Mouse (Mus musculus): ENCODE results near the gene AI413582. TPM values are rescaled to one million over a fixed set of nuclear protein-coding genes. Genes with fewer than 3 reads are reported as not detected.
A peak's percentile ranks its signal among the peaks of the same experiment; 100 is the strongest.

Gene AI413582
- polyA plus RNA-seq, 1 experiment from 2014 or later = 38.6 TPM

DNA sequence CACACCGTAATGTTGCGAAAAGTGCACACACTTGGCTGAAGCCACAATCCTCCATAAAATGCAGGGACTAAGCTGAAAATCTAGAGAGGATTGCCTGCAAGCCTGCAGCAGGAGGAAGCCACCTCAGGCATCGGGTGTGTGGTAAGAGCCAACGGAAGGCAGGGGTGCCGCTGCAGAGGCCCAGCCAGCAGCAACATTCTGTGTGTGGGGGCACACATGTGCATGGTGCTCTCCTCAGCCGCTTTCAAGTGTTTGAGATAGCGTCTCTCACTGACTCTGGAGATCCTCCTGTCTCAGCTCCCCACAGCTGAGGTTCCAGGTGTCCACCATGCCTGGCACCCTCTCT, 27.0 kb upstream of the AI413582 start:
- H3K36me3 ChIP-seq (ENCODE audit: insufficient read depth, low read length) = peaks cover 7% of the 10 kb centered on the region; the same call in 1 of the 2 replicates

GRCm38 (mm10) chr17:27591826-27592564, 26.4 kb upstream of the AI413582 start:
- H3K36me3 ChIP-seq (ENCODE audit: insufficient read depth, low read length) = peaks cover 7% of the 10 kb centered on the region; the same call in 1 of the 2 replicates
- 85% methylated on average over 12 of the region's 12 CpGs for WGBS
- H3K27ac ChIP-seq (ENCODE audit: low read length) = no peak overlapping the region
- no peak for ATAC-seq
- no peak overlapping the region for H3K9ac ChIP-seq (replicated peaks; ENCODE audit: low read depth)
- no peak for DNase-seq (ENCODE audit: low spot score)
- TF ChIP-seq EP300 (IDR thresholded peaks at IDR 0.05) (no peak), CTCF (IDR thresholded peaks at IDR 0.05) (peak; percentile 52)
- no peak overlapping the region for H3K4me3 ChIP-seq (ENCODE audit: low read depth, low read length)
- no peaks in the 10 kb centered on the region for H3K4me1 ChIP-seq (ENCODE audit: insufficient read depth, low read depth, low read length)
- no peaks in the 10 kb centered on the region for H3K9me3 ChIP-seq (ENCODE audit: low read length)
- no peaks in the 10 kb centered on the region for H3K27me3 ChIP-seq (replicated peaks; ENCODE audit: insufficient read depth, low read length)
- H3K4me2 ChIP-seq (replicated peaks; ENCODE audit: low read depth, low read length) = no peak overlapping the region

More for the DNA sequence above, 27.0 kb upstream of the AI413582 start:
- H3K4me3 ChIP-seq (ENCODE audit: low read depth, low read length) = no peak overlapping the region
- H3K27me3 ChIP-seq (replicated peaks; ENCODE audit: insufficient read depth, low read length) = no peaks in the 10 kb centered on the region
- H3K4me1 ChIP-seq (ENCODE audit: insufficient read depth, low read depth, low read length) = no peaks in the 10 kb centered on the region
- H3K27ac ChIP-seq (ENCODE audit: low read length) = no peak overlapping the region
- no peak for ATAC-seq
- TF ChIP-seq EP300 (IDR thresholded peaks at IDR 0.05) (no peak), CTCF (IDR thresholded peaks at IDR 0.05) (no peak)
- 93% methylated on average over 7 of the region's 7 CpGs for WGBS
- DNase-seq (ENCODE audit: low spot score) = no peak
- H3K4me2 ChIP-seq (replicated peaks; ENCODE audit: low read depth, low read length) = no peak overlapping the region
- H3K9ac ChIP-seq (replicated peaks; ENCODE audit: low read depth) = no peak overlapping the region
- H3K9me3 ChIP-seq (ENCODE audit: low read length) = no peaks in the 10 kb centered on the region

DNA sequence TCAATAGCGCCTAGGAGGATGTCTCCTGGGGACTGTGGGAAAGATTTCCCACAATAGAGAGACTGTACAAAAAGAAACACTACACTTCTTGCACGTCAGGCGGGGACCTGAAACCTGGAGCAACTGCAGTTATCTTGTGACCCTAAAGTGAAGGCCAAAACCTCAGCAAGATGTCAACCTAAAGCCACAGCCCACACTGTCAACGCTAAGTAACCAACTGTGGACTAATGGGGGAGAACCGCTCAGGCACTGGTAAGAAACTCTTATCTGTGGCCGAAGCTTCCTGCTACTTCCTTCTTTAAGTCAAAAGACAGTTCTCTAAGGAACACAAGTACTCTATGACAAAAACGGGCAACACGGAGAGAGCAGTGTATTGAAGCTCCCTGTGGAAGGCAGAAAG, 22.7 kb upstream of the AI413582 start:
- no peak for DNase-seq (ENCODE audit: low spot score)
- no peak for TF ChIP-seq EP300 (IDR thresholded peaks at IDR 0.05)
- Histone ChIP-seq H3K9me3 (ENCODE audit: low read length) (no peaks in the 10 kb centered on the region), H3K27ac (ENCODE audit: low read length) (no peak overlapping the region), H3K4me2 (replicated peaks; ENCODE audit: low read depth, low read length) (no peak overlapping the region), H3K4me3 (ENCODE audit: low read depth, low read length) (no peak overlapping the region), H3K4me1 (ENCODE audit: insufficient read depth, low read depth, low read length) (no peaks in the 10 kb centered on the region), H3K36me3 (ENCODE audit: insufficient read depth, low read length) (0 out of 2 replicates have a peak, but pooled peaks cover 4% of the 10 kb centered on the region), H3K9ac (replicated peaks; ENCODE audit: low read depth) (no peak overlapping the region), H3K27me3 (replicated peaks; ENCODE audit: insufficient read depth, low read length) (no peaks in the 10 kb centered on the region)
- ATAC-seq = no peak
- WGBS = 79% methylated on average over 8 of the region's 8 CpGs

GRCm38 (mm10) chr17:27587252-27587651, 21.7 kb upstream of the AI413582 start:
- ATAC-seq (no peak), DNase-seq (ENCODE audit: low spot score) (no peak)
- no peaks in the 10 kb centered on the region for H3K9me3 ChIP-seq (ENCODE audit: low read length)
- no peak for TF ChIP-seq CTCF (IDR thresholded peaks at IDR 0.05)
- TF ChIP-seq EP300 (IDR thresholded peaks at IDR 0.05) = no peak
- H3K4me1 ChIP-seq (ENCODE audit: insufficient read depth, low read depth, low read length) = no peaks in the 10 kb centered on the region
- H3K4me3 ChIP-seq (ENCODE audit: low read depth, low read length) = no peak overlapping the region
- 0 out of 2 replicates have a peak, but pooled peaks cover 3% of the 10 kb centered on the region for H3K36me3 ChIP-seq (ENCODE audit: insufficient read depth, low read length)
- H3K27ac ChIP-seq (ENCODE audit: low read length) = no peak overlapping the region
- H3K27me3 ChIP-seq (replicated peaks; ENCODE audit: insufficient read depth, low read length) = no peaks in the 10 kb centered on the region
- H3K9ac ChIP-seq (replicated peaks; ENCODE audit: low read depth) = no peak overlapping the region
- H3K4me2 ChIP-seq (replicated peaks; ENCODE audit: low read depth, low read length) = no peak overlapping the region
- 71% methylated on average over 12 of the region's 12 CpGs for WGBS

DNA sequence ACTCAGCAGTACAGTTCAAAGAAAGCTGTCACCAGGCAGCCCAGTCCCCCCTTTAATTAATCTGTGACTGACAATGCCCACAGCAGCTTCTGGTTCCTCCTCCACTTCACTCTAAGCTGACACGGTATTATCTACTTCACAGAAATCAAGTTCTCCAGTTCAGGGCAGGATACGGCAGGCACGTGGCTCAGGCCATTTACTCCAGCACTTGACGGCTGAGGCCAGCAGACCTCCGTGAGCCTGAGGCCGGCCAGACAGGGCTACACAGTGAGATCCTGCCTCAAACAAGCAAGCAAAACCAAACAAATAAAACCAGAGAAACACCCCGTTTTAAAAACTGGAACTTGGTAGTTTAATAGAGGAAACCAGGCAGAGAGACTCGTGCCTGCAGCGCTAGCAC, 21.1 kb upstream of the AI413582 start:
- no peaks in the 10 kb centered on the region for H3K9me3 ChIP-seq (ENCODE audit: low read length)
- H3K4me1 ChIP-seq (ENCODE audit: insufficient read depth, low read depth, low read length) = no peaks in the 10 kb centered on the region
- no peak for ATAC-seq
- H3K9ac ChIP-seq (replicated peaks; ENCODE audit: low read depth) = no peak overlapping the region
- TF ChIP-seq CTCF (IDR thresholded peaks at IDR 0.05) = no peak
- TF ChIP-seq EP300 (IDR thresholded peaks at IDR 0.05) = no peak
- WGBS = 53% methylated on average over 9 of the region's 9 CpGs
- no peak overlapping the region for H3K4me2 ChIP-seq (replicated peaks; ENCODE audit: low read depth, low read length)
- no peaks in the 10 kb centered on the region for H3K27me3 ChIP-seq (replicated peaks; ENCODE audit: insufficient read depth, low read length)
- no peak for DNase-seq (ENCODE audit: low spot score)
- no peak overlapping the region for H3K4me3 ChIP-seq (ENCODE audit: low read depth, low read length)
- no peak overlapping the region for H3K27ac ChIP-seq (ENCODE audit: low read length)
- H3K36me3 ChIP-seq (ENCODE audit: insufficient read depth, low read length) = 0 out of 2 replicates have a peak, but pooled peaks cover 3% of the 10 kb centered on the region

DNA sequence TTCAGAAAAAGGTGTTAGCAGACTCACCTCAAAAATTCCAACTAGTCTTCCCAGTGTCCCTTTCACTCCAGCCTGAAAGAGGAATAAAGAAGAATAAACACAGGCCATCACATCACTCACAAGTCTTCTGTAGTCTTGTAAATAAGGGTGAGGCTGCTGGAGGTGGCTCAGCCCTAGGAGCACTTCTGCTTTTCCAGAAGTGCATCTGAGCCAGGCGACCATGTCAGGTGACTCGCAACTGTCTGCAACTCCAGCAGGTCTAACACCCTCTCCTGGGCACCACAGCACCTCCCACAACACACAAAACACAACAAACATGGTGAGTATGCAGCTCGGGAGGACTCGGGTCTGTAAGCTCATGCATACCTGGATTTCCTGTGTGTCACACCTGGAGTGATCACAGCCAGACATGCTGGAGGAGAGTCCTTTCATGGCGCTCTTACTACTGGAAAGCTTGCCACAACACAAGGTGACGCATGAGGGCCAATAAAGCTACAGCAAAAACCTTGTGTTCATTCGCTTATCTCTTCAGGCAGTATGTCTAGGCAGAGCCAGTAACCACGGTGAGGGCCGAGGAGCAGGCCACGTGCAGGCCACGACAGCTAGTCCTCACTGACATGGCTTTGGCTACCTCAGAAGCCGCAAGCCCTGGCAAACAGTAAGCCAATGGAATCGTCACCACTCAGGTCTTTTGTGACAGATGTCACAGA, 17.8 kb upstream of the AI413582 start:
- H3K27ac ChIP-seq (ENCODE audit: low read length) = no peak overlapping the region
- no peaks in the 10 kb centered on the region for H3K27me3 ChIP-seq (replicated peaks; ENCODE audit: insufficient read depth, low read length)
- no peak overlapping the region for H3K4me2 ChIP-seq (replicated peaks; ENCODE audit: low read depth, low read length)
- H3K4me1 ChIP-seq (ENCODE audit: insufficient read depth, low read depth, low read length) = no peaks in the 10 kb centered on the region
- TF ChIP-seq EP300 (IDR thresholded peaks at IDR 0.05) (no peak), CTCF (IDR thresholded peaks at IDR 0.05) (no peak)
- H3K9ac ChIP-seq (replicated peaks; ENCODE audit: low read depth) = no peak overlapping the region
- H3K9me3 ChIP-seq (ENCODE audit: low read length) = no peaks in the 10 kb centered on the region
- no peak overlapping the region for H3K4me3 ChIP-seq (ENCODE audit: low read depth, low read length)
- DNase-seq (ENCODE audit: low spot score) (no peak), ATAC-seq (no peak)
- 84% methylated on average over 13 of the region's 13 CpGs for WGBS
- H3K36me3 ChIP-seq (ENCODE audit: insufficient read depth, low read length) = peaks cover 11% of the 10 kb centered on the region; the same call in 1 of the 2 replicates

Measured in lung, postnatal 0 days (tissue).